16 mouse cellular contexts compared by ENCODE assay signal in the genomic region with DNA sequence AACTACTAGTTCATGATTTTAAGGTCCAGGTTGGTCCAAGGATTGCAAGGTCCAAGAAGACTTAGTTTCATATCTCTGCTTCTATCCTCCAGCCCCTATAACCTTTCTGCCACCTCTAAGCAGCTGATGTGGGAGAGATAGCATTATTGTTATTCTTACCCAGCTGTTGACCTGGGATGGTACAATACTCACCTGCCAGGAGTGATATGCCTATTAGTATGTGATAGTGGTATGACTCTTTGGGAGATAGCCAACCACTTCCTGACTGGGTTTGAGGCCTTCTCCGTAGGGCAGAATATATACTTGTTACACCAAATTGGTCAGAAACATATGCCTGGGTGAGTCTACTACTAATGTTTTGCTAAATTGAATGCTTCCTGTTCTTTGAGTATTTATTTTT.
"Had no signal": no experiment of that assay in that cellular context is flagged by ENCODE, and none has a peak within 500 bp of the region (broad histone marks: within the 10 kb centered on the region; RNA-seq: fewer than 3 reads in every experiment).

No protein-coding gene starts in this region.

- H3K36me3 ChIP-seq: neural tube, embryonic 13.5 days; neural tube, embryonic 15.5 days; stomach, embryonic 15.5 days had no signal

- DNase-seq: retina, postnatal 1 day; right cerebral cortex, adult 18-20 months; right cerebral cortex, postnatal 14 days; right cerebral cortex, postnatal 25 days; right cerebral cortex, postnatal 4 days; spleen, adult 18-20 months; thymus, adult 18-20 months; thymus, adult 2 months; thymus, postnatal 14 days; thymus, postnatal 25 days; thymus, postnatal 36 days; thymus, postnatal 4 days had no signal

- H3K4me1 ChIP-seq: neural tube, embryonic 13.5 days; neural tube, embryonic 15.5 days; stomach, embryonic 15.5 days had no signal

- H3K4me3 ChIP-seq: neural tube, embryonic 13.5 days; neural tube, embryonic 15.5 days; stomach, embryonic 15.5 days had no signal

- H3K27me3 ChIP-seq: neural tube, embryonic 13.5 days; neural tube, embryonic 15.5 days; stomach, embryonic 15.5 days had no signal

- H3K9me3 ChIP-seq: neural tube, embryonic 13.5 days; neural tube, embryonic 15.5 days; stomach, embryonic 15.5 days had no signal

- H3K27ac ChIP-seq: neural tube, embryonic 13.5 days; neural tube, embryonic 15.5 days; stomach, embryonic 15.5 days; stomach, postnatal 0 days had no signal

- H3K9ac ChIP-seq: neural tube, embryonic 13.5 days; neural tube, embryonic 15.5 days; stomach, embryonic 15.5 days had no signal
